Mouse (Mus musculus) midbrain, embryonic 15.5 days (tissue): ENCODE data around the gene C330021F23Rik. TPM values are rescaled to one million over a fixed set of nuclear protein-coding genes. Genes with fewer than 3 reads are reported as not detected.
A peak's percentile ranks its signal among the peaks of the same experiment; 100 is the strongest.

Experiments
- ATAC-seq: fragments of 200-750 bp; cut with Nextera tagmentation; replicated peaks from 2 replicates; pipeline ENCODE4 v1.8.0; 2017; ENCODE audit warnings: moderate TSS enrichment
- H3K27ac ChIP-seq: fragments of 300-500 bp; sonication (generic); 2 replicates; pipeline ENCODE4 v1.5.1; 2015; ENCODE audit warnings: mild to moderate bottlenecking, inconsistent platforms
- H3K27me3 ChIP-seq: fragments of 300-500 bp; sonication (generic); replicated peaks from 2 replicates; pipeline ENCODE4 v1.6.1; 2015; ENCODE audit warnings: inconsistent platforms
- H3K36me3 ChIP-seq: fragments of 300-500 bp; sonication (generic); replicated peaks from 2 replicates; pipeline ENCODE4 v1.6.1; 2015; ENCODE audit warnings: inconsistent platforms
- H3K4me1 ChIP-seq: fragments of 300-500 bp; sonication (generic); 2 replicates; pipeline ENCODE4 v1.6.1; 2015; ENCODE audit warnings: inconsistent platforms
- H3K4me2 ChIP-seq: fragments of 300-500 bp; sonication (generic); 2 replicates; pipeline ENCODE4 v1.6.1; 2015; ENCODE audit warnings: inconsistent platforms, mild to moderate bottlenecking, moderate library complexity
- H3K4me3 ChIP-seq: fragments of 300-500 bp; sonication (generic); 2 replicates; pipeline ENCODE4 v1.5.1; 2015; ENCODE audit warnings: mild to moderate bottlenecking, inconsistent platforms
- H3K9ac ChIP-seq: fragments of 300-500 bp; sonication (generic); 2 replicates; pipeline ENCODE4 v1.6.1; 2015; ENCODE audit warnings: mild to moderate bottlenecking, inconsistent platforms
- H3K9me3 ChIP-seq: fragments of 300-500 bp; sonication (generic); 2 replicates; pipeline ENCODE4 v1.6.1; 2016; ENCODE audit warnings: inconsistent platforms
- WGBS: fragments of 180-500 bp; shearing (Covaris S2); methylation state at CpG from one replicate; pipeline ENCODE4 v1.1.7; 2015; ENCODE audit warnings: mixed read lengths; 5-methylcytosine and 5-hydroxymethylcytosine counted together
- polyA plus RNA-seq: library from polyadenylated mRNA; unstranded; fragments of >200 nt; fragmentation: Nextera tagmentation; extraction: Ambion mirVana; gene quantifications from 2 replicates; pipeline ENCODE4 v1.2.1, GENCODE M21; 2015

Gene C330021F23Rik
- 0.43 and 0.57 TPM in 2 replicates for polyA plus RNA-seq

- no peaks in the 10 kb centered on the region for H3K36me3 ChIP-seq
- peak within 1 kb of the TSS; percentile 12; the same call in 1 of the 2 replicates for H3K4me3 ChIP-seq
- 0 out of 2 replicates have a peak within 1 kb of the TSS, but pooled peaks have one; percentile 3 for H3K9ac ChIP-seq
- no peak within 1 kb of the TSS for H3K27ac ChIP-seq
- H3K4me2 ChIP-seq, result peak within 1 kb of the TSS; percentile 39
- no peak for ATAC-seq
- H3K4me1 ChIP-seq, result peaks cover 10% of the 10 kb centered on the region; the same call in 1 of the 2 replicates
- H3K27me3 ChIP-seq, result no peaks in the 10 kb centered on the region
- no peaks in the 10 kb centered on the region for H3K9me3 ChIP-seq
- 1% methylated on average over 12 of the region's 12 CpGs for WGBS
Observed at GRCm38 (mm10) chr8:3567641-3568371, at the start of gene C330021F23Rik. Gene C330021F23Rik, plus strand, starts transcription at chr8:3567990.

- Histone ChIP-seq H3K4me2 (no peak overlapping the region), H3K27ac (no peak overlapping the region), H3K36me3 (peaks cover 34% of the 10 kb centered on the region), H3K4me3 (no peak overlapping the region), H3K27me3 (no peaks in the 10 kb centered on the region), H3K4me1 (peaks cover 3% of the 10 kb centered on the region), H3K9ac (no peak overlapping the region), H3K9me3 (no peaks in the 10 kb centered on the region)
- ATAC-seq, result no peak
- 94% methylated on average over 13 of the region's 13 CpGs for WGBS
Observed at GRCm38 (mm10) chr8:3522007-3522697, 45.6 kb upstream of the C330021F23Rik start.

- Histone ChIP-seq H3K9me3 (no peaks in the 10 kb centered on the region), H3K4me1 (no peaks in the 10 kb centered on the region), H3K4me2 (no peak overlapping the region), H3K27ac (no peak overlapping the region), H3K27me3 (no peaks in the 10 kb centered on the region), H3K9ac (no peak overlapping the region), H3K4me3 (no peak overlapping the region), H3K36me3 (peaks cover 28% of the 10 kb centered on the region)
- WGBS, result 88% methylated on average over 5 of the region's 5 CpGs
- ATAC-seq, result no peak
Observed at GRCm38 (mm10) chr8:3530816-3531215, 37.0 kb upstream of the C330021F23Rik start.

- H3K36me3 ChIP-seq, result peaks cover 31% of the 10 kb centered on the region
- no peak overlapping the region for H3K27ac ChIP-seq
- no peaks in the 10 kb centered on the region for H3K27me3 ChIP-seq
- no peak overlapping the region for H3K4me2 ChIP-seq
- no peak overlapping the region for H3K9ac ChIP-seq
- ATAC-seq, result no peak
- no peaks in the 10 kb centered on the region for H3K4me1 ChIP-seq
- H3K4me3 ChIP-seq, result no peak overlapping the region
- 95% methylated on average over 18 of the region's 18 CpGs for WGBS
- no peaks in the 10 kb centered on the region for H3K9me3 ChIP-seq
Observed at GRCm38 (mm10) chr8:3531936-3532335, 35.9 kb upstream of the C330021F23Rik start.

GRCm38 (mm10) chr8:3536053-3536841, 31.5 kb upstream of the C330021F23Rik start:
- Histone ChIP-seq H3K9ac (no peak overlapping the region), H3K36me3 (peaks cover 52% of the 10 kb centered on the region), H3K4me2 (no peak overlapping the region), H3K27me3 (no peaks in the 10 kb centered on the region), H3K4me1 (no peaks in the 10 kb centered on the region), H3K4me3 (no peak overlapping the region), H3K9me3 (no peaks in the 10 kb centered on the region), H3K27ac (no peak overlapping the region)
- WGBS, result 68% methylated on average over 15 of the region's 15 CpGs
- ATAC-seq, result no peak

- Histone ChIP-seq H3K4me3 (no peak overlapping the region), H3K9me3 (no peaks in the 10 kb centered on the region), H3K4me2 (no peak overlapping the region), H3K27me3 (no peaks in the 10 kb centered on the region), H3K9ac (no peak overlapping the region), H3K4me1 (no peaks in the 10 kb centered on the region), H3K27ac (no peak overlapping the region), H3K36me3 (peaks cover 50% of the 10 kb centered on the region)
- no peak for ATAC-seq
- WGBS, result 96% methylated on average over 9 of the region's 9 CpGs
Observed at GRCm38 (mm10) chr8:3536940-3537339, 30.9 kb upstream of the C330021F23Rik start.

- H3K9me3 ChIP-seq, result no peaks in the 10 kb centered on the region
- 94% methylated on average over 26 of the region's 26 CpGs for WGBS
- H3K27me3 ChIP-seq, result no peaks in the 10 kb centered on the region
- no peak for ATAC-seq
- H3K36me3 ChIP-seq, result peaks cover 43% of the 10 kb centered on the region
- H3K4me2 ChIP-seq, result no peak overlapping the region
- no peak overlapping the region for H3K27ac ChIP-seq
- H3K4me1 ChIP-seq, result no peaks in the 10 kb centered on the region
- no peak overlapping the region for H3K4me3 ChIP-seq
- no peak overlapping the region for H3K9ac ChIP-seq
Observed at GRCm38 (mm10) chr8:3537666-3538065, 30.1 kb upstream of the C330021F23Rik start.

GRCm38 (mm10) chr8:3539146-3539545, 28.6 kb upstream of the C330021F23Rik start:
- Histone ChIP-seq H3K4me1 (no peaks in the 10 kb centered on the region), H3K27me3 (no peaks in the 10 kb centered on the region), H3K27ac (no peak overlapping the region), H3K36me3 (peaks cover 56% of the 10 kb centered on the region), H3K4me2 (no peak overlapping the region), H3K9me3 (no peaks in the 10 kb centered on the region), H3K4me3 (no peak overlapping the region), H3K9ac (no peak overlapping the region)
- no peak for ATAC-seq
- WGBS, result 80% methylated on average over 7 of the region's 7 CpGs

GRCm38 (mm10) chr8:3540076-3540475, 27.7 kb upstream of the C330021F23Rik start:
- 92% methylated on average over 4 of the region's 4 CpGs for WGBS
- H3K9ac ChIP-seq, result no peak overlapping the region
- H3K4me3 ChIP-seq, result no peak overlapping the region
- H3K9me3 ChIP-seq, result no peaks in the 10 kb centered on the region
- H3K36me3 ChIP-seq, result peaks cover 65% of the 10 kb centered on the region
- no peaks in the 10 kb centered on the region for H3K27me3 ChIP-seq
- H3K4me1 ChIP-seq, result no peaks in the 10 kb centered on the region
- H3K27ac ChIP-seq, result no peak overlapping the region
- no peak overlapping the region for H3K4me2 ChIP-seq
- ATAC-seq, result no peak

- WGBS, result 84% methylated on average over 2 of the region's 2 CpGs
- no peak for ATAC-seq
- peaks cover 29% of the 10 kb centered on the region for H3K36me3 ChIP-seq
- no peak overlapping the region for H3K4me3 ChIP-seq
- H3K27me3 ChIP-seq, result no peaks in the 10 kb centered on the region
- H3K4me2 ChIP-seq, result no peak overlapping the region
- no peaks in the 10 kb centered on the region for H3K9me3 ChIP-seq
- H3K4me1 ChIP-seq, result no peaks in the 10 kb centered on the region
- no peak overlapping the region for H3K27ac ChIP-seq
- no peak overlapping the region for H3K9ac ChIP-seq
Observed at GRCm38 (mm10) chr8:3546511-3546910, 21.3 kb upstream of the C330021F23Rik start.

- ATAC-seq, result no peak
- H3K27ac ChIP-seq, result no peak overlapping the region
- 96% methylated on average over 1 of the region's 1 CpGs for WGBS
- no peaks in the 10 kb centered on the region for H3K4me1 ChIP-seq
- no peaks in the 10 kb centered on the region for H3K9me3 ChIP-seq
- H3K36me3 ChIP-seq, result no peaks in the 10 kb centered on the region
- H3K4me3 ChIP-seq, result no peak overlapping the region
- H3K4me2 ChIP-seq, result no peak overlapping the region
- no peak overlapping the region for H3K9ac ChIP-seq
- no peaks in the 10 kb centered on the region for H3K27me3 ChIP-seq
Observed at GRCm38 (mm10) chr8:3552240-3552639, 15.6 kb upstream of the C330021F23Rik start.

GRCm38 (mm10) chr8:3556114-3556513, 11.7 kb upstream of the C330021F23Rik start:
- Histone ChIP-seq H3K36me3 (no peaks in the 10 kb centered on the region), H3K27ac (no peak overlapping the region), H3K4me1 (no peaks in the 10 kb centered on the region), H3K9ac (no peak overlapping the region), H3K4me2 (no peak overlapping the region), H3K27me3 (no peaks in the 10 kb centered on the region), H3K4me3 (no peak overlapping the region), H3K9me3 (no peaks in the 10 kb centered on the region)
- peak; percentile 94 for ATAC-seq
- 59% methylated on average over 4 of the region's 4 CpGs for WGBS
